ENCODE assay signal across 22 mouse cellular contexts in the genomic region with DNA sequence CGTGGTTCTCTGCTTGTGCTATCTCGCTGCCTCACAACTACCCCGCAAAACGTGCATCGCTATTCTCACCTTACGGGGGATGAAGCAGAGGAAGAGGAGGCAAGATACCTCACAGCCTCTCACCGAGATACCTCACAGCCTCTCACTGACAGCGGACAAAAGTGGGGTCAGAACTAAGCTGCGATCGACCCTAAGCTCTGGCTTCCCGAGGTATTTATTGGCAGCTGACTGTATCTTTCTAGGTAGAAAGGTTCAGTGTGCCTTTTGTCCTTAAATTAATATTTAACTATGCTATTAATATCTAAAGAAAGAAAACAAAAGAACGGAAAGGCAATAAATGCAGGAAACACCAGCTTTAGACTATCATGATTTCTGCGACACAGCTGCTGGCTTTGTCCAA.
"Had no signal": no experiment of that assay in that cellular context is flagged by ENCODE, and none has a peak within 500 bp of the region (broad histone marks: within the 10 kb centered on the region; RNA-seq: fewer than 3 reads in every experiment).

No protein-coding gene starts in this region.

- H3K9ac ChIP-seq: heart, embryonic 12.5 days; hindbrain, embryonic 13.5 days; hindbrain, embryonic 15.5 days; limb, embryonic 12.5 days; liver, embryonic 13.5 days had no signal

- H3K4me2 ChIP-seq: heart, embryonic 12.5 days; hindbrain, embryonic 13.5 days; hindbrain, embryonic 15.5 days; limb, embryonic 12.5 days; liver, embryonic 11.5 days; liver, embryonic 13.5 days had no signal

- H3K4me3 ChIP-seq: heart, adult 2 months; heart, embryonic 10.5 days; heart, embryonic 12.5 days; hindbrain, embryonic 13.5 days; hindbrain, embryonic 15.5 days; layer of hippocampus, adult 2 months; left cerebral cortex, adult 2 months; limb, embryonic 10.5 days; limb, embryonic 12.5 days; liver, embryonic 13.5 days had no signal

- H3K27ac ChIP-seq: heart, adult 2 months; heart, embryonic 10.5 days; hindbrain, embryonic 13.5 days; hindbrain, embryonic 15.5 days; hindbrain, postnatal 0 days; layer of hippocampus, adult 2 months; left cerebral cortex, adult 2 months; limb, embryonic 10.5 days; limb, embryonic 12.5 days; liver, embryonic 13.5 days had no signal

- H3K36me3 ChIP-seq: hindbrain, embryonic 13.5 days; hindbrain, embryonic 15.5 days had no signal

- H3K27me3 ChIP-seq: heart, embryonic 12.5 days; limb, embryonic 12.5 days; liver, embryonic 13.5 days had no signal

- H3K9me3 ChIP-seq: heart, embryonic 10.5 days; heart, embryonic 12.5 days; hindbrain, embryonic 13.5 days; hindbrain, embryonic 15.5 days; limb, embryonic 10.5 days; limb, embryonic 12.5 days; liver, embryonic 13.5 days had no signal

- DNase-seq: gastrocnemius, postnatal 10 days; gastrocnemius, postnatal 25 days; heart, adult 2 months; heart, postnatal 10 days; heart, postnatal 36 days; kidney, adult 18-20 months; kidney, adult 8-10 months; kidney, postnatal 10 days; kidney, postnatal 25 days; kidney, postnatal 4 days; liver; liver, embryonic 13.5 days had no signal

- H3K4me1 ChIP-seq: heart, embryonic 10.5 days; limb, embryonic 10.5 days had no signal

- ATAC-seq: hindbrain, postnatal 0 days had no signal
